Mouse (Mus musculus) heart, adult 18-20 months (tissue): ENCODE data around the gene Timm17b. TPM values are rescaled to one million over a fixed set of nuclear protein-coding genes. Genes with fewer than 3 reads are reported as not detected.

Source experiments
- DNase-seq, 2 experiments: peaks; one replicate each; pipeline ENCODE4 v3.0.0; 2021 to 2022; ENCODE audit warnings: mixed read lengths in 1 of 2
- total RNA-seq, 2 experiments: library from RNA; stranded (reverse); gene quantifications; 2 replicates each; pipeline ENCODE4 v1.2.3; 2021

The Timm17b gene
- total RNA-seq, 2 experiments from 2014 or later, result 47.2 to 49.7 TPM

DNA sequence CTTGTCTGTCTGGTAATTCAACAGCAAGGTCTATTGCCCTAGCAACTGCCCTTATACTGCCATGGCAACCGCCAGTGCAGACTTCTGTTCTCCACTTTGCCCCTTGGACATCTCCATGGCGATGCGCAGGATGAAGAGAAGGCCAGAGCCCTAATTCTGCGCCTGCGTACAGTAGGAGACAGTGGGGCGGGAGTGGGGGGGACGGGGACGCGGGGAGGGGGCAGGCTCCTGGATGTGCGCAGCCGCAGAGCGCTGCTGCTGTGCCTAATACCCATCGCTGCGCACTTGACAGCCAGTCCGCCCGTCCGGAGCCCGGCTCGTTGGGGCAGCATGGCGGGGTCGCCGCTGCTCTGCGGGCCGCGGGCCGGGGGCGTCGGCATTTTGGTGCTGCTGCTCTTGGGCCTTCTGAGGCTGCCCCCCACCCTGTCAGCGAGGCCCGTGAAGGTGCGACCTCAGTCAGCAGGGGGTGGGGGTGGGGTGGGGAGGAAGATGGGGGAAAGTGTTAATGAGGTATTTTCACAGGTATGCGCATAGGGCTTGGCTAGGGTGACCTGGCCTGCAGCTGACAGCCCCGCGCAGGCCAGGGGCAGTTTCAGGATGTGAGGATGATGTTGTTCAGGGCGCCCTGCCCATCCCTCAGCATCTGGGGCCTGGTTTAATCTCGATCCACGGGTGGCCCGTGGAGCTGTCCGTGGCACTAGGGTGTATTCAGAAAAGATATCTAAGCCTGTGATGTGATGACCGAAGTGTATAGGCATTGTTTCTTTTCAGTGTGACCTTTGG lies 20.6 kb downstream of the Timm17b start, which contains the start of gene Pcsk1n:
Pcsk1n (plus strand) TSS at position 222 of the 783 bp plus-strand sequence.
- no peak for DNase-seq

DNA sequence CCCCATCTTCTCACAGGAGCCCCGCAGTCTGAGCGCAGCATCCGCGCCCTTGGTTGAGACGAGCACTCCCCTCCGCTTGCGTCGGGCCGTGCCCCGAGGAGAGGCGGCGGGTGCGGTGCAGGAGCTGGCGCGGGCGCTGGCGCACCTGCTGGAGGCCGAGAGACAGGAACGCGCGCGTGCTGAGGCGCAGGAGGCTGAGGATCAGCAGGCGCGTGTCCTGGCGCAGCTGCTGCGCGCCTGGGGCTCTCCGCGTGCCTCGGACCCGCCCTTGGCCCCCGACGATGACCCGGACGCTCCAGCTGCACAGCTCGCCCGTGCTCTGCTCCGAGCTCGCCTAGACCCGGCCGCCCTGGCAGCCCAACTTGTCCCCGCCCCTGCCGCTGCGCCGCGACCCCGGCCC lies 22.9 kb downstream of the Timm17b start:
- no peak for DNase-seq

DNA sequence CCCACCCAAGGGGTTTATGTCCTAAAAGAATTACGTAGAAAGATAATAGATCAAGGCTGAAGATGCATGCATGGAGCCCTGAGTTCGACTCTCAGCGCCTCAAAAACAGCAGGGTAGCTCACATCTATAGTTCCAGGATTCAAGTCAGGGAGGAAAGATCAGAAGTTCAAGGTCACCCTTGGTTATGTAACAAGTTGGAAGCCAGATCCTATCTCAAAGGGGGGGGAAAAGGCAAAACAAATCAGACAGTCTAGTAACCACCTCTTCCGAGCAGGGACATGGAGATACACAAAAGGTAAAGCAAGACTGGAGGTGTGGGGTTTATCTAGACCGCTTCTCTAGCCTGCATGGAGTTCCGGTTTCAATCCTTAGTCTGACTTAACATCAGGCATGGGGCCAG lies 27.1 kb downstream of the Timm17b start:
- DNase-seq, result no peak

DNA sequence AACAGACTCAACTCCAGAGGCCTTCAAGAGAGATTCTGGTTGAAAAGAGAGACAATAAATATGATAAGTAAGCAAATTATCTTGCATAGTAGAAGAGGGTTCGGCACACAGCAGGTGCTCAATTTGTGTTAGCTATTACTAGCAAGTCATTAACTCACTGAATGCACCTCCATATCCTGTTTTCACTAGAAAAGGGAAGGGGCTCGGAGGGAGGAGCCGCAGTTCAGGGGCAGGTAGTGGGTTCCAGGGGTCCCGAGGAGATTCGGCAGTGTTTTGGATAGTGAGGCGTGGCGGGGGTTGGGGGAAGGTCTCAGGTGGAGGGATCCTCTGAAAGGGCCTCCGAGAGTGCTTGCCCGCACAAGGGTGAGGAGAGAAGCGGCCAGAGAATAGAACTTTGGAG lies 28.0 kb downstream of the Timm17b start:
- DNase-seq, result no peak

DNA sequence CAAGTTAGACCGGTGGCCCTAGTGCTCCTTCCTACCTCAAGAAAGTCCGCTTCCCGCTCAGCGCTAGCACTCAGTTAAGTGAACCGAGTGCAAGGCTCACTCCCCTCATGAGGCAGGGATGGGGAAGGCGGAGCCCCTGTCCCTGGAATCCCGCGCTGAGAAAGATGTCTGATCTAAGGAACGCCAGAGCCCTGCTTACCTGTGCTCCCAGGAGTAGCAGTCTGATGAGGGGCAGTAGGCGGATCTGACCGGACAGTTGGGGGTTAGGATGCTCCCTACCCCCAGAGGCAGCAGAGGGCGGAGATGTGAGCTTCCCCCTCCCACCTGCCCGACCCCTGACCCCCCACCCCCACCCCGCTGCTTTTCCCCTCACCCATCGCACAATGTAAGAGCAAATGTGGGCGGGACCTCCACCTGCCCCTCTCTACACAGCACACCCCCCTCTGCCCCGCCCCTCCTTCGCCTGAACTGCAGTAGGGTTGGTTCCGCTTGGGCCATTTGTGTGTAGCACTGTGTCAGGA lies 29.2 kb downstream of the Timm17b start, which contains the start of gene Eras:
Eras (minus strand) TSS at position 338 of the 521 bp plus-strand sequence.
- no peak for DNase-seq

DNA sequence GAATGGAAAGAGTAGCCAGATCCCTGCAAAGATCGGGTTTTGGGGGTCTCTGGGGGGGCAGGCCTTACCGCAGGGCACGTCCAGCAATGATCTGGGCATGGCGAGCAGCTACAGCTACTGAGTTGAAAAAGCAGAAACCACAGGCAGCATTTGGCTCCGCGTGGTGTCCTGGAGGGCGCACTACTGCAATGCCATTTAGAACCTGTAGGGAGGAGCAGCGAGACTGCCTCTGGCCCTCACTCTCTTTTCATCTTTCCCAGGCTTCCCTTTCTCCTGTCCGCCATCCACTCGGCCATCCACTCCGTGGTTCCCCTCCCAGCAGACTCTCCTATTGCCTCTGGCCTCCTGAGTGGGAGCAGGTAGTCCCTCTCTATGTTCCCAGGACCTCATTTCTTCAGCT lies 37.7 kb downstream of the Timm17b start:
- DNase-seq, result no peak

DNA sequence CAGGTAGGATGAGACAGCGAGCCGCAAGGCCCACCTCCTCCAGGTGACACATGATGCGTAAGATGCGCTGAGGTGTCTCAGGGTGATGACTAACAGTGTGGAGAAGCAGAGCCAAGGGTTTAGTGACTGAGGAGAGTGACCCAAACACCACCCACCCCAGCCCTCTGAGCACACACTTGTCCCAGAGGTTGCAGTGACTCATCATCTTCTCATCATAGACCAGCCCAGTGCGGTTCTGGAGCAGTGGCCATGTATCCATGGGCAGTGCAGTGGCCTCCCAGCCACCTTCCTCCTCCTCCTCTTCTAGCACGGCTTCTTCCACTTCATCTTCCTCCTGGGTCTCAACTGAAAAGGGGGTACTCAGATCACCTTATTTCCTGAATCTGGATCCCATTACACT lies 38.5 kb downstream of the Timm17b start:
- no peak for DNase-seq

DNA sequence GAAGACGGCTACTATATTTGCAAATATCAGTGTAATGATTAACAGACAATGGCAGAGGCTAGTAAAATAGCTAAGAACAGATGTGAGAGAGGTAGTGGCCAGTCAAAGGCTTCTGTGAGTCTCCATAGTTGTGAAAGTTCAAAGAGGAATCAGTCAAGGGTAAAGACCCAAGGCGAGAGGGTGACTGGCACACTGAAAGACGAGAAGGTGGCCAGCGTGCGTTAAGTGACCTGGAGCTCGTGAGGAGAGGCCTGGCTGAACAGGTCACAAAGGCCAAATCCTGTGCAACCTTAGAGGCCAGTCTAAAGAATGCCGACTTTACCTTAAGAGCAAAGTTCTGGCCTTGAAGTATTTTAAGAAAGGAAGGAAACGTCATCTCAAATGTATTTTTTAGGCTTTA lies 46.5 kb downstream of the Timm17b start:
- DNase-seq, result no peak

DNA sequence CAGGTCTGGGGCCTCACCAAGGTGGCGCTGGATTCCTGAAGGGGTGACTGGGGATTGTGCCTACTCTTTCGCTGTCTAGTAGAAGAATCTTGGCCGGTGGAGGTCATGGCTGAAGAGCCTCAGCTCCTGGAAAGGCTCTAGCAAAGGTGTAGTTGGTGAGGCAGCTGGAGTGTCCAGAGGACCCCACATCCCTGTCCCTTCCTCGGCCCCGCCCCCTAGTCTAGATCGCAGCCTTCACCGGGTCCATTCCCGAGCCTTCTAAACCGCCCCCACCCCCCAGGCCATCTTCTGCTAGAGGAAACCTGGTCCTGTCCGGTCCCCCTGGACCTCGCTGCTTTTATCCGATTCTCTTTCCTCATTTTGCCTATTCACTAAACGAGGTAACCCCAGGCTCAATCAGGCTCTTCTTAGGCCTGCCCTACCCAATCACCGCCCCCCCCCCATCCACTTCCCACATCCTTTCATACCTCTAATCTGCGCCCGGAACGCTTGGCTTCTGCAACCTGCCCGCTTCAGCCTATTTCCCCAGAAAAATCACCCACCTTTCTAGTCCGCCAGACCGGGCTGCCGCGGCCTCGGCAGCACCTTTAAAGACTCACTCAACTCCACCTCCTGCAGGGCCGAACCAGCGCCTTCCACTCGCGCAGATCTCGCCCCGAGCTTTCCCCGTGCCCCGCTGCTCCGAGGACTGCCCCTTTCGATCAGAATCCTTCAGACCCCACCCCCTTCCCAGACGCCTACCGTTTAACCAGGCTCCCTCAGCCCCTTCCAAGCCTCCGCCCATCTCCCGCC lies 48.1 kb downstream of the Timm17b start, which contains the start of gene Hdac6:
Hdac6 (minus strand) TSS at position 782 of the 792 bp plus-strand sequence.
- DNase-seq, result peak in 1 of 2 experiments; percentile 10

DNA sequence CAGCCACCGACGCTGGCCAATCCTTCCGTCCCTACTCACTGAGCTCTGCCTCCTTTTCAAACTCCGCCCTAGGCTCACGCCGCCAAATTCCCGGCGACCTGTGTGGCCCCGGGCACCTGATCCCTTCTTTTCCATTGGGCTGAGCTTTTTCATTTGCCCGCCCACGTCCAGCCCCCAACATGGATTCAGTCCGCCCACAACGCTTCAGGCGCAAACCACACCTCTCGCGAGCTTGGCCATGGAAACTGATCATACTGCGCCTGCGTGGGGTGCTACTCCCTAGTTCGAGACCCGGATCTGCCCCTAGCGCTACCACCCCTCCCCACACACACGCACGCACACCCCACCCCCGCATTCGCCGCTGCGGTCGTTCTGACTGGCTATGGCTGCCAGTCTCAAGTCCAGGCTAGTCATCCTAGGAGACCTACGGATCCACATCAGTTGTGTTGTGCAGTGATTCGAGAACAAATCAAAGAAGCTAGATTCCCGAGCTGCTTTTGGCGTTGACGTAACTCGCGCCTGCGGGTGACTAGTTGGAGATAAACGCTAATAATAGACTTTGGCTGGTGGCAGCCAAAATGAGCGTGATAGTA lies 48.8 kb downstream of the Timm17b start:
- DNase-seq, result peak; percentile 94 to 97

DNA sequence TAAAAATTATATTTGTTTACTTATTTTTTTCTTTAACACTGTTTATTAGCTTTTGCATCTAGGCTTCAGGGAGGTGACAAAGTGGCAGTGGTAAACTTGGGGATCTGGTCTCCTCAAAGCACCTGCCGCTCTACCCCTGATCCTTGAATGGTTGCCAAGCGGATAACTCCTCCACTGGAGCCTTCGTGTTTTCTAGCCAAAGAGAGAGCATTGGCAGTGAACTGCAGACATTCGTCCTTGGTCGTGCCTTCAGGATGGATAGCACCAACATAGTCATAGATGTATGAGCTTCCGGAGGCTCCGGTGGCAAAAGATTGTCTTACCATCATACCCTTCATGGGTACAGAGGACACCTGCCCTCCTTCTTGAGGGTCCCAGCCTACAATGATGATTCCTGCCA lies 50.9 kb downstream of the Timm17b start:
- DNase-seq, result no peak

Other genes starting within 250 kb of the Timm17b start
- 10 to 100 TPM; 21.1 to 21.5 TPM for gene Prickle3, start 242.1 kb upstream of the Timm17b start, total RNA-seq
- 10 to 100 TPM; 41.3 to 57.6 TPM for gene Plp2, start 228.0 kb upstream of the Timm17b start, total RNA-seq
- gene Magix, start 218.1 kb upstream of the Timm17b start, total RNA-seq, result 10 to 100 TPM; 25.2 to 27.9 TPM
- 10 to 100 TPM; 17.8 to 20.1 TPM for gene Gpkow, start 202.2 kb upstream of the Timm17b start, total RNA-seq
- 10 to 100 TPM; 29.9 to 51.4 TPM for gene Wdr45, start 185.0 kb upstream of the Timm17b start, total RNA-seq
- not detected for gene Gm45208, start 177.1 kb upstream of the Timm17b start, total RNA-seq
- gene Praf2, start 170.9 kb upstream of the Timm17b start, total RNA-seq, result 1 to 10 TPM; 5.1 to 5.3 TPM
- gene Ccdc120, start 148.5 kb upstream of the Timm17b start, total RNA-seq, result under 1 TPM; 0.59 to 0.67 TPM
- gene Tfe3, start 136.8 kb upstream of the Timm17b start, total RNA-seq, result 10 to 100 TPM; 12.6 to 13.0 TPM
- gene Gripap1, start 109.6 kb upstream of the Timm17b start, total RNA-seq, result 10 to 100 TPM; 20.5 to 22.9 TPM
- under 1 TPM; 0.15 to 0.57 TPM for gene Kcnd1, start 77.1 kb upstream of the Timm17b start, total RNA-seq
- 10 to 100 TPM; 19.3 to 23.4 TPM for gene Otud5, start 58.0 kb upstream of the Timm17b start, total RNA-seq
- 1 to 10 TPM; 2.2 to 4.3 TPM for gene Pim2, start 21.1 kb upstream of the Timm17b start, total RNA-seq
- 10 to 100 TPM; 10.6 to 17.3 TPM for gene Slc35a2, start 15.3 kb upstream of the Timm17b start, total RNA-seq
- gene Pqbp1, start 88 bp upstream of the Timm17b start, total RNA-seq, result 10 to 100 TPM; 21.3 to 23.5 TPM
- not detected for gene Gm10491, start 8.5 kb downstream of the Timm17b start, total RNA-seq
- not detected for gene Gm10490, start 10.2 kb downstream of the Timm17b start, total RNA-seq
- gene Pcsk1n, start 20.5 kb downstream of the Timm17b start, total RNA-seq, result under 1 TPM in 1 of 2 experiments, not detected in 1; 0.12 TPM
- gene Eras, start 29.2 kb downstream of the Timm17b start, total RNA-seq, result not detected
- 10 to 100 TPM; 10.4 to 11.3 TPM for gene Hdac6, start 48.5 kb downstream of the Timm17b start, total RNA-seq
- not detected for gene Gata1, start 78.7 kb downstream of the Timm17b start, total RNA-seq
- not detected for gene Glod5, start 119.1 kb downstream of the Timm17b start, total RNA-seq
- 1 to 10 TPM; 4.0 to 4.5 TPM for gene Suv39h1, start 175.4 kb downstream of the Timm17b start, total RNA-seq
- gene Was, start 191.1 kb downstream of the Timm17b start, total RNA-seq, result 1 to 10 TPM; 1.5 to 3.5 TPM
- 10 to 100 TPM; 34.0 to 39.1 TPM for gene Wdr13, start 233.5 kb downstream of the Timm17b start, total RNA-seq
- 10 to 100 TPM; 49.9 to 88.3 TPM for gene Rbm3, start 246.5 kb downstream of the Timm17b start, total RNA-seq